Mouse (Mus musculus): ENCODE measurements around the gene Csrnp3.

- no peak for TF ChIP-seq CTCF (IDR thresholded peaks at IDR 0.05; ENCODE audit: insufficient read depth, low read length)
- no peak for TF ChIP-seq POLR2A (IDR thresholded peaks at IDR 0.05; ENCODE audit: borderline replicate concordance, extremely low read depth, low read depth, low read length)
Observed at GRCm38 (mm10) chr2:65899478-65899877, 53.9 kb downstream of the Csrnp3 start.
